Mouse (Mus musculus): ENCODE measurements around the gene Qser1.

DNA sequence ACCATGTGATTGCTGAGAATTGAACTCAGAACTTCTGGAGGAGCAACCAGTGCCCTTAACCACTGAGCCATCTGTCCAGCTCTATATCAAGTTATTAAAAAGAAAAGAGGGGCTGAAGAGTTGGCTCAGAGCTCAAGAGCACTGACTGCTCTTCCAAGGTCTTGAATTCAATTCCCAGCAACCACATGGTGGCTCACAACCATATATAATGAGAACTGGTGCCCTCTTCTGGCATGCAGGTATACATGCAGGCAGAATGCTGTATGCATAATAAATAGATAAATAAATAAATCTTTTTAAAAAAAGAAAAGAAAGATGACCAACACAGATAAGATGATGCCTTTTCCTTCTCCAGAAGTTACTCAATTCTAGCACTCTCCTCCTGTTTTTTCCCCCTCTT is 24.4 kb upstream of the Qser1 start:
- TF ChIP-seq CTCF (IDR thresholded peaks at IDR 0.05; ENCODE audit: borderline replicate concordance, insufficient read depth, low read depth, low read length) (no peak), POLR2A (IDR thresholded peaks at IDR 0.05; ENCODE audit: borderline replicate concordance, insufficient read depth, low read length) (no peak)

Measured in cerebellum, adult 2 months (tissue).